Mouse (Mus musculus): Measurements from ENCODE around the gene Zfp358. TPM values are rescaled to one million over a fixed set of nuclear protein-coding genes. Genes with fewer than 3 reads are reported as not detected.

The Zfp358 gene
- polyA plus RNA-seq, 1 experiment from 2014 or later: 87.0 TPM

GRCm38 (mm10) chr8:3480221-3480785 lies 12.6 kb upstream of the Zfp358 start:
- Histone ChIP-seq H3K9me3 (no peaks in the 10 kb centered on the region), H3K27me3 (replicated peaks) (peaks cover 9% of the 10 kb centered on the region), H3K36me3 (no peaks in the 10 kb centered on the region), H3K4me3 (no peak overlapping the region), H3K27ac (no peak overlapping the region), H3K4me1 (no peaks in the 10 kb centered on the region), H3K4me2 (replicated peaks) (no peak overlapping the region), H3K9ac (no peak overlapping the region)
- WGBS: 75% methylated on average over 4 of the region's 4 CpGs
- no peak for ATAC-seq (ENCODE audit: low FRiP score, low read depth)

GRCm38 (mm10) chr8:3481605-3482004 lies 11.3 kb upstream of the Zfp358 start:
- no peak for ATAC-seq (ENCODE audit: low FRiP score, low read depth)
- Histone ChIP-seq H3K36me3 (no peaks in the 10 kb centered on the region), H3K4me2 (replicated peaks) (no peak overlapping the region), H3K27ac (no peak overlapping the region), H3K4me3 (no peak overlapping the region), H3K9me3 (no peaks in the 10 kb centered on the region), H3K27me3 (replicated peaks) (no peaks in the 10 kb centered on the region; the same call in 1 of the 2 replicates), H3K4me1 (no peaks in the 10 kb centered on the region), H3K9ac (no peak overlapping the region)
- WGBS: 71% methylated on average over 5 of the region's 5 CpGs

GRCm38 (mm10) chr8:3482240-3482740 lies 10.6 kb upstream of the Zfp358 start:
- Histone ChIP-seq H3K9me3 (no peaks in the 10 kb centered on the region), H3K27ac (no peak overlapping the region), H3K4me2 (replicated peaks) (no peak overlapping the region), H3K9ac (no peak overlapping the region), H3K4me3 (no peak overlapping the region), H3K4me1 (no peaks in the 10 kb centered on the region), H3K36me3 (no peaks in the 10 kb centered on the region), H3K27me3 (replicated peaks) (no peaks in the 10 kb centered on the region; the same call in 1 of the 2 replicates)
- 88% methylated on average over 22 of the region's 22 CpGs for WGBS
- ATAC-seq (ENCODE audit: low FRiP score, low read depth): no peak

- ATAC-seq (ENCODE audit: low FRiP score, low read depth): no peak
- Histone ChIP-seq H3K4me3 (no peak overlapping the region), H3K4me1 (no peaks in the 10 kb centered on the region), H3K9ac (no peak overlapping the region), H3K36me3 (no peaks in the 10 kb centered on the region), H3K4me2 (replicated peaks) (no peak overlapping the region), H3K27ac (no peak overlapping the region), H3K27me3 (replicated peaks) (no peaks in the 10 kb centered on the region), H3K9me3 (no peaks in the 10 kb centered on the region)
- 89% methylated on average over 7 of the region's 7 CpGs for WGBS
Observed at GRCm38 (mm10) chr8:3483546-3483945, 9.4 kb upstream of the Zfp358 start.

GRCm38 (mm10) chr8:3485192-3485591 lies 7.7 kb upstream of the Zfp358 start:
- Histone ChIP-seq H3K27ac (no peak overlapping the region), H3K4me1 (no peaks in the 10 kb centered on the region), H3K4me2 (replicated peaks) (no peak overlapping the region), H3K9me3 (no peaks in the 10 kb centered on the region), H3K9ac (no peak overlapping the region), H3K4me3 (no peak overlapping the region), H3K36me3 (no peaks in the 10 kb centered on the region), H3K27me3 (replicated peaks) (no peaks in the 10 kb centered on the region)
- 29% methylated on average over 5 of the region's 5 CpGs for WGBS
- ATAC-seq (ENCODE audit: low FRiP score, low read depth): no peak

- no peak overlapping the region for H3K27ac ChIP-seq
- peak overlapping the region; percentile 98 for H3K9ac ChIP-seq
- H3K9me3 ChIP-seq: peaks cover 16% of the 10 kb centered on the region; the same call in 1 of the 2 replicates
- peaks cover 35% of the 10 kb centered on the region for H3K36me3 ChIP-seq
- peak overlapping the region; percentile 85 for H3K4me3 ChIP-seq
- ATAC-seq (ENCODE audit: low FRiP score, low read depth): peak; percentile 30; the same call in 1 of the 2 replicates
- 37% methylated on average over 6 of the region's 6 CpGs for WGBS
- no peaks in the 10 kb centered on the region for H3K27me3 ChIP-seq (replicated peaks)
- peak overlapping the region; percentile 77 for H3K4me2 ChIP-seq (replicated peaks)
- H3K4me1 ChIP-seq: peaks cover 13% of the 10 kb centered on the region; the same call in 1 of the 2 replicates
Observed at GRCm38 (mm10) chr8:3493845-3494208, 889 bp downstream of the Zfp358 start.

- peaks cover 14% of the 10 kb centered on the region for H3K4me1 ChIP-seq
- ATAC-seq (ENCODE audit: low FRiP score, low read depth): no peak
- no peak overlapping the region for H3K4me3 ChIP-seq
- H3K4me2 ChIP-seq (replicated peaks): no peak overlapping the region
- peaks cover 35% of the 10 kb centered on the region for H3K36me3 ChIP-seq
- H3K9me3 ChIP-seq: peaks cover 16% of the 10 kb centered on the region; the same call in 1 of the 2 replicates
- no peaks in the 10 kb centered on the region for H3K27me3 ChIP-seq (replicated peaks)
- 95% methylated on average over 44 of the region's 44 CpGs for WGBS
- H3K27ac ChIP-seq: no peak overlapping the region
- H3K9ac ChIP-seq: no peak overlapping the region
Observed at GRCm38 (mm10) chr8:3495578-3496427, 2.9 kb downstream of the Zfp358 start.

- ATAC-seq (ENCODE audit: low FRiP score, low read depth): no peak
- 93% methylated on average over 15 of the region's 15 CpGs for WGBS
- H3K4me3 ChIP-seq: no peak overlapping the region
- no peak overlapping the region for H3K9ac ChIP-seq
- H3K4me2 ChIP-seq (replicated peaks): no peak overlapping the region
- H3K9me3 ChIP-seq: peaks cover 16% of the 10 kb centered on the region; the same call in 1 of the 2 replicates
- H3K27me3 ChIP-seq (replicated peaks): no peaks in the 10 kb centered on the region
- H3K4me1 ChIP-seq: peaks cover 20% of the 10 kb centered on the region
- peaks cover 35% of the 10 kb centered on the region for H3K36me3 ChIP-seq
- H3K27ac ChIP-seq: no peak overlapping the region
Observed at GRCm38 (mm10) chr8:3496428-3496748, 3.5 kb downstream of the Zfp358 start.

DNA sequence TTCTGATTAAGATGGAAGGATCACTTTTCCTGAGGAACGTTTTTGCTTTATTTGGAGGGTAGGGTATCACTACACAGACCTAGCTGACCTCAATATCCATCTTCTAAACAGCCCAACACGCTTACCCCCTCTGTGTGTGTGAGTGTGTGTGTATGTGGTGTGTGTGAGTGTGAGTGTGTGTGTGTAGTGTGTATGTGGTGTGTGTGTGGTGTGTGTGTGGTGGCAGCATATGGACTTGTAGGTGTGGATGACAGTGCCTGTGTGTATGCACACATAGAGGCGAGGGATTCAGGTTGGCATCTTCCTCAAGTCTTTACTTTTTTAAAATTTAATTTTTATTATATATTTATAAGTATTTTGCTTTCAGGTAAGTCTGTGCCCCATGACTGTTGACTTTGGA lies 5.6 kb downstream of the Zfp358 start:
- Histone ChIP-seq H3K9me3 (peaks cover 16% of the 10 kb centered on the region; the same call in 1 of the 2 replicates), H3K4me3 (no peak overlapping the region), H3K4me2 (replicated peaks) (no peak overlapping the region), H3K4me1 (peaks cover 22% of the 10 kb centered on the region), H3K36me3 (peaks cover 35% of the 10 kb centered on the region), H3K27me3 (replicated peaks) (no peaks in the 10 kb centered on the region), H3K9ac (no peak overlapping the region), H3K27ac (no peak overlapping the region)
- 90% methylated on average over 3 of the region's 3 CpGs for WGBS
- no peak for ATAC-seq (ENCODE audit: low FRiP score, low read depth)

DNA sequence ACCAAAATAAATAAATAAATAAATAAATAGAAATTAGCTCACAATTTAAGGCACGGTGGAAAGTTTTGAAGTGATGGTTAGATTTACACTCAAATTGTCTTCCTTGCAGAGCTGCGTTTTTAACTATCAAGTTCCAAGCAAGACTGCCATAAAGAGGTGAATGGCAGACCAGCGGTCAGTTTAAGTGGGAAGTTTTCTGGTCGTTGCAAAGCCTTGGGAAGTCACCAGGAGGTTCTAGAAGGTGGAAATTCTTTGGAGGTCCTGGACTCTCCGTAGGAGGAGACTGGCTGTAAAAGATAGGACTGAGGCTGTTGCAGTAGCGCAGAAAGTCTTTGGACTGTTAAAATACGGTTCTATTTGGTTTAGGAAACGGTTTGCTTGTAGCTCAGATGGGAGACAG lies 6.8 kb downstream of the Zfp358 start:
- Histone ChIP-seq H3K27me3 (replicated peaks) (no peaks in the 10 kb centered on the region), H3K27ac (peak overlapping the region; percentile 54), H3K9me3 (peaks cover 16% of the 10 kb centered on the region; the same call in 1 of the 2 replicates), H3K4me1 (peaks cover 10% of the 10 kb centered on the region), H3K4me3 (peak overlapping the region; percentile 76), H3K4me2 (replicated peaks) (peak overlapping the region; percentile 82), H3K36me3 (peaks cover 31% of the 10 kb centered on the region), H3K9ac (peak overlapping the region; percentile 59)
- WGBS: 6% methylated on average over 8 of the region's 8 CpGs
- peak; percentile 14 for ATAC-seq (ENCODE audit: low FRiP score, low read depth)

DNA sequence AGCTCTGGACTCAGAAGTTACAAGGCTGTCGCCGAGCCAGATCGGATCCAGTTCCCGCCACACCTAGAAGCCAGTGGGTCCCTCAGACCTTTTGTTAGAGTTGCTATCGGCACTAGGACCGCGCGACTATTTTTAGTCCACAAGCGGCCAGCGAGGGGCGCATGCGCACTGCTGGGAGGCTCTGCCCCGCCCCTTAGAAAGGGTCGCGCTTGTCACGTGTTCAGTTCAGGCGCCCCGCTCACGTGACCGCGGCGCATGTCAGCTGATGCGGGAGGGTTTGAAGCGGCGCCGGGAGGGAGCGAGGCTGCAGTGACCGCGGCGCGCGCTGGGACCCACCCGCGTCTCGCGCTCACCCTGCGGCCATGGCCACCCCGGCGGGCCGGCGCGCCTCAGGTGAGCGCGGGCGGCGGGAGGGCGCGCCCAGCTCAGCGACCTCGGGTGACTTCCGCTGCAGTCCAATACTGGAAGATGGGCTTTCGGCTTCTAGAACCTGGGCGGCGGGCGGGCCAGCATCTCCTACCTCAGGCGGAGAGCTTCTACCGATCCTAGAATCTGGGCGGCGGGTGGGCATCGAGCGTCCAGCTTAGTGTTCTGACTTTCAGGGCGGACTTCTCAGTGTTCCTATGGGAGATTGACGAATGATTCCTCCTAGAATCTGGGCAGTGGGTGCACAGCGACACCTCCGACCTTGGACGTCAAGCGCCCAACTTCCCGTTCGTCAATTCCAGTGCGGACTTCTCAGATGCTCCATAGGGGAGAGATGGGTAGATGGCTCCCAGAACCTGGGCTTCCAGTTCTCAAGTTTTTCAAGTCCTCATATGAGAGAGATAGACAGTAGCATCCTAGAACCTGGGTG lies 7.5 kb downstream of the Zfp358 start, which contains the start of gene Mcoln1:
Mcoln1 (plus strand) TSS at position 223 of the 856 bp plus-strand sequence.
- H3K9ac ChIP-seq: peak within 1 kb of the TSS; percentile 76
- H3K9me3 ChIP-seq: peaks cover 11% of the 10 kb centered on the region; the same call in 1 of the 2 replicates
- peak within 1 kb of the TSS; percentile 76 for H3K4me3 ChIP-seq
- ATAC-seq (ENCODE audit: low FRiP score, low read depth): peak; percentile 93
- peaks cover 9% of the 10 kb centered on the region for H3K4me1 ChIP-seq
- H3K27me3 ChIP-seq (replicated peaks): no peaks in the 10 kb centered on the region
- H3K4me2 ChIP-seq (replicated peaks): peak within 1 kb of the TSS; percentile 82
- H3K27ac ChIP-seq: peak within 1 kb of the TSS; percentile 54
- WGBS: under 1% methylated on average over 70 of the region's 70 CpGs
- H3K36me3 ChIP-seq: peaks cover 24% of the 10 kb centered on the region

GRCm38 (mm10) chr8:3502217-3502616 lies 9.3 kb downstream of the Zfp358 start:
- H3K4me3 ChIP-seq: no peak overlapping the region
- peaks cover 24% of the 10 kb centered on the region for H3K36me3 ChIP-seq
- no peak overlapping the region for H3K27ac ChIP-seq
- H3K27me3 ChIP-seq (replicated peaks): no peaks in the 10 kb centered on the region
- H3K9ac ChIP-seq: peak overlapping the region; percentile 17; the same call in 1 of the 2 replicates
- H3K4me1 ChIP-seq: peaks cover 9% of the 10 kb centered on the region
- no peak overlapping the region for H3K4me2 ChIP-seq (replicated peaks)
- no peaks in the 10 kb centered on the region for H3K9me3 ChIP-seq
- 69% methylated on average over 4 of the region's 4 CpGs for WGBS
- ATAC-seq (ENCODE audit: low FRiP score, low read depth): no peak
